Mouse (Mus musculus) left cerebral cortex, adult 2 months (tissue): ENCODE measurements around the gene Fbln7. TPM values are rescaled to one million over a fixed set of nuclear protein-coding genes. Genes with fewer than 3 reads are reported as not detected.

ENCODE experiments used
- DNase-seq, 2 experiments: peaks; one replicate each; pipeline ENCODE4 v3.0.0; 2021 to 2022; ENCODE audit warnings: low spot score in 2 of 2, mixed read lengths in 1 of 2; ENCODE audit errors: extremely low spot score in 1 of 2
- H3K27ac ChIP-seq: fragments of 200-600 bp; 2 replicates; pipeline ENCODE4 v1.8.1; 2022
- H3K4me3 ChIP-seq: fragments of 200-600 bp; 2 replicates; pipeline ENCODE4 v1.8.1; 2022
- CTCF ChIP-seq: fragments of 200-600 bp; IDR thresholded peaks from 2 replicates; pipeline ENCODE4 v1.8.1; 2022; ENCODE audit warnings: antibody characterized with exemption, mild to moderate bottlenecking, moderate library complexity
- intact Hi-C: fragments of 180-260 bp; cut with DNase I; formaldehyde crosslinking; loops from one replicate; pipeline ENCODE4 v1.15.1; 2025
- total RNA-seq, 2 experiments: library from RNA; stranded (reverse); gene quantifications; 2 replicates each; pipeline ENCODE4 v1.2.3; 2021

Gene Fbln7
- total RNA-seq, 2 experiments from 2014 or later, result 2.4 to 2.5 TPM

- intact Hi-C loops, result no loop called here
- TF ChIP-seq CTCF, result no peak
Observed at GRCm38 (mm10) chr2:128875526-128875925, 12.7 kb downstream of the Fbln7 start.

GRCm38 (mm10) chr2:128881236-128881635 is 18.5 kb downstream of the Fbln7 start:
- TF ChIP-seq CTCF, result peak; percentile 37
- H3K4me3 ChIP-seq, result no peak overlapping the region
- H3K27ac ChIP-seq, result no peak overlapping the region
- no peak for DNase-seq
- intact Hi-C loops, result no loop called here

More at GRCm38 (mm10) chr2:128875526-128875925, 12.7 kb downstream of the Fbln7 start:
- Histone ChIP-seq H3K27ac (no peak overlapping the region), H3K4me3 (no peak overlapping the region)
- DNase-seq, result no peak

- Histone ChIP-seq H3K4me3 (no peak overlapping the region), H3K27ac (no peak overlapping the region)
- DNase-seq, result no peak
- TF ChIP-seq CTCF, result no peak
- intact Hi-C loops, result no loop called here
Observed at GRCm38 (mm10) chr2:128885225-128885811, 22.5 kb downstream of the Fbln7 start.

- H3K27ac ChIP-seq, result no peak overlapping the region
- no peak for TF ChIP-seq CTCF
- no peak overlapping the region for H3K4me3 ChIP-seq
- intact Hi-C loops, result no loop called here
- DNase-seq, result no peak
Observed at GRCm38 (mm10) chr2:128887866-128888550, 25.2 kb downstream of the Fbln7 start.

- DNase-seq, result no peak
- intact Hi-C loops, result no loop called here
- no peak overlapping the region for H3K4me3 ChIP-seq
Observed at GRCm38 (mm10) chr2:128890661-128891335, 28.0 kb downstream of the Fbln7 start.

GRCm38 (mm10) chr2:128892180-128892721 is 29.5 kb downstream of the Fbln7 start:
- no peak for DNase-seq
- TF ChIP-seq CTCF, result no peak
- intact Hi-C loops, result no loop called here
- no peak overlapping the region for H3K27ac ChIP-seq
- H3K4me3 ChIP-seq, result peak overlapping the region; percentile 32

More at GRCm38 (mm10) chr2:128890661-128891335, 28.0 kb downstream of the Fbln7 start:
- no peak overlapping the region for H3K27ac ChIP-seq
- no peak; the same call in 1 of the 2 replicates for TF ChIP-seq CTCF

GRCm38 (mm10) chr2:128902843-128903242 is 40.1 kb downstream of the Fbln7 start:
- no peak overlapping the region for H3K27ac ChIP-seq
- no peak for TF ChIP-seq CTCF

GRCm38 (mm10) chr2:128903661-128904060 is 40.9 kb downstream of the Fbln7 start:
- no peak overlapping the region for H3K4me3 ChIP-seq
- intact Hi-C loops, result no loop called here
- no peak overlapping the region for H3K27ac ChIP-seq
- TF ChIP-seq CTCF, result no peak
- no peak for DNase-seq

More at GRCm38 (mm10) chr2:128902843-128903242, 40.1 kb downstream of the Fbln7 start:
- DNase-seq, result no peak
- H3K4me3 ChIP-seq, result no peak overlapping the region
- intact Hi-C loops, result no loop called here

GRCm38 (mm10) chr2:128914978-128915377 is 52.2 kb downstream of the Fbln7 start:
- Histone ChIP-seq H3K4me3 (no peak overlapping the region), H3K27ac (no peak overlapping the region)
- intact Hi-C loops, result no loop called here
- DNase-seq, result no peak
- TF ChIP-seq CTCF, result no peak

GRCm38 (mm10) chr2:128916528-128916927 is 53.7 kb downstream of the Fbln7 start:
- intact Hi-C loops, result no loop called here
- no peak overlapping the region for H3K4me3 ChIP-seq
- no peak for TF ChIP-seq CTCF
- H3K27ac ChIP-seq, result no peak overlapping the region
- DNase-seq, result no peak

GRCm38 (mm10) chr2:128924799-128925198 is 62.0 kb downstream of the Fbln7 start:
- TF ChIP-seq CTCF, result no peak
- H3K27ac ChIP-seq, result no peak overlapping the region
- H3K4me3 ChIP-seq, result no peak overlapping the region
- DNase-seq, result no peak
- intact Hi-C loops, result no loop called here

GRCm38 (mm10) chr2:128928446-128928845 is 65.7 kb downstream of the Fbln7 start:
- DNase-seq, result no peak
- intact Hi-C loops, result no loop called here
- TF ChIP-seq CTCF, result no peak
- Histone ChIP-seq H3K27ac (no peak overlapping the region), H3K4me3 (no peak overlapping the region)
